Mouse (Mus musculus) mature B cell (primary cell): ENCODE results near the gene Lingo1.

Experiments
- in situ Hi-C: fragments of 300-500 bp; cut with MboI; formaldehyde crosslinking; loops from 2 replicates; pipeline ENCODE4 v1.14.3; 2019

Gene Lingo1

GRCm38 (mm10) chr9:56635121-56635497 lies 161.2 kb downstream of the Lingo1 start:
- in situ Hi-C loops, result no loop called here

GRCm38 (mm10) chr9:56634406-56635120 lies 161.7 kb downstream of the Lingo1 start:
- in situ Hi-C loops, result no loop called here

GRCm38 (mm10) chr9:56633449-56634225 lies 162.6 kb downstream of the Lingo1 start:
- in situ Hi-C loops, result no loop called here

- in situ Hi-C loops, result no loop called here
These were observed 165.3 kb downstream of the Lingo1 start for GRCm38 (mm10) chr9:56630945-56631344.

GRCm38 (mm10) chr9:56629674-56630397 lies 166.4 kb downstream of the Lingo1 start:
- in situ Hi-C loops, result no loop called here

- in situ Hi-C loops, result no loop called here
These were observed 169.0 kb downstream of the Lingo1 start for GRCm38 (mm10) chr9:56627295-56627694.

- in situ Hi-C loops, result no loop called here
These were observed 171.3 kb downstream of the Lingo1 start for GRCm38 (mm10) chr9:56624923-56625322.

- in situ Hi-C loops, result no loop called here
These were observed 172.9 kb downstream of the Lingo1 start for GRCm38 (mm10) chr9:56623361-56623760.

GRCm38 (mm10) chr9:56622761-56623160 lies 173.5 kb downstream of the Lingo1 start:
- in situ Hi-C loops, result no loop called here

- in situ Hi-C loops, result no loop called here
These were observed 175.5 kb downstream of the Lingo1 start for GRCm38 (mm10) chr9:56620512-56621371.

GRCm38 (mm10) chr9:56619715-56620114 lies 176.6 kb downstream of the Lingo1 start:
- in situ Hi-C loops, result no loop called here

- in situ Hi-C loops, result no loop called here
These were observed 177.6 kb downstream of the Lingo1 start for GRCm38 (mm10) chr9:56618660-56619059.

GRCm38 (mm10) chr9:56616061-56616460 lies 180.2 kb downstream of the Lingo1 start:
- in situ Hi-C loops, result no loop called here

- in situ Hi-C loops, result no loop called here
These were observed 183.5 kb downstream of the Lingo1 start for GRCm38 (mm10) chr9:56612798-56613183.

GRCm38 (mm10) chr9:56611912-56612797 lies 184.1 kb downstream of the Lingo1 start:
- in situ Hi-C loops, result no loop called here

GRCm38 (mm10) chr9:56610955-56611354 lies 185.3 kb downstream of the Lingo1 start:
- in situ Hi-C loops, result no loop called here

- in situ Hi-C loops, result no loop called here
These were observed 185.8 kb downstream of the Lingo1 start for GRCm38 (mm10) chr9:56610466-56610865.

- in situ Hi-C loops, result no loop called here
These were observed 186.8 kb downstream of the Lingo1 start for GRCm38 (mm10) chr9:56609486-56609885.

GRCm38 (mm10) chr9:56608691-56609351 lies 187.4 kb downstream of the Lingo1 start:
- in situ Hi-C loops, result no loop called here

- in situ Hi-C loops, result no loop called here
These were observed 190.1 kb downstream of the Lingo1 start for GRCm38 (mm10) chr9:56606082-56606740.
